Mouse (Mus musculus) intestine, embryonic 14.5 days (tissue): ENCODE measurements around the gene Cant1. TPM values are rescaled to one million over a fixed set of nuclear protein-coding genes. Genes with fewer than 3 reads are reported as not detected.

ENCODE experiments used
- ATAC-seq: fragments of 200-750 bp; cut with Nextera tagmentation; replicated peaks from 2 replicates; pipeline ENCODE4 v1.8.0; 2017; ENCODE audit warnings: low read depth, moderate number of reproducible peaks, moderate TSS enrichment, moderate library complexity; ENCODE audit not compliant: low FRiP score, low TSS enrichment
- DNase-seq: peaks from one replicate; pipeline ENCODE4 v3.0.0-alpha.2; 2018; ENCODE audit warnings: low spot score
- H3K27ac ChIP-seq: fragments of 300-500 bp; sonication (generic); 2 replicates; pipeline ENCODE4 v1.5.1; 2014; ENCODE audit warnings: low read depth, mild to moderate bottlenecking, control low read depth
- H3K27me3 ChIP-seq: fragments of 300-500 bp; sonication (generic); replicated peaks from 2 replicates; pipeline ENCODE4 v1.6.1; 2014; ENCODE audit warnings: low read length, control low read depth; ENCODE audit not compliant: control insufficient read depth, insufficient read depth
- H3K36me3 ChIP-seq: fragments of 300-500 bp; sonication (generic); 2 replicates; pipeline ENCODE4 v1.6.1; 2014; ENCODE audit warnings: low read length, control low read depth; ENCODE audit not compliant: control insufficient read depth, insufficient read depth
- H3K4me1 ChIP-seq: fragments of 300-500 bp; sonication (generic); replicated peaks from 2 replicates; pipeline ENCODE4 v1.6.1; 2014; ENCODE audit warnings: low read length, control low read depth, mixed read lengths; ENCODE audit not compliant: control insufficient read depth, insufficient read depth
- H3K4me2 ChIP-seq: fragments of 300-500 bp; sonication (generic); 2 replicates; pipeline ENCODE4 v1.6.1; 2014; ENCODE audit warnings: low read length
- H3K4me3 ChIP-seq: fragments of 300-500 bp; sonication (generic); 2 replicates; pipeline ENCODE4 v1.5.1; 2014; ENCODE audit warnings: low read depth, low read length, control low read depth, mixed read lengths
- H3K9ac ChIP-seq: fragments of 300-500 bp; sonication (generic); 2 replicates; pipeline ENCODE4 v1.6.1; 2014; ENCODE audit warnings: mild to moderate bottlenecking, low read length
- H3K9me3 ChIP-seq: fragments of 300-500 bp; sonication (generic); 2 replicates; pipeline ENCODE4 v1.6.1; 2016; ENCODE audit warnings: low read length, control low read depth; ENCODE audit not compliant: control insufficient read depth
- WGBS: fragments of 180-500 bp; shearing (Covaris S2); extraction: QIAGEN DNeasy Blood & Tissue Kit; methylation state at CpG from one replicate; pipeline ENCODE4 v1.1.7; 2014; 5-methylcytosine and 5-hydroxymethylcytosine counted together
- polyA plus RNA-seq: library from polyadenylated mRNA; unstranded; fragments of >200 nt; fragmentation: Nextera tagmentation; extraction: Ambion mirVana; gene quantifications from 2 replicates; pipeline ENCODE4 v1.2.1, GENCODE M21; 2014

Gene Cant1
- polyA plus RNA-seq, 1 experiment from 2014 or later, result 32.9 TPM

- Histone ChIP-seq H3K27me3 (no peaks in the 10 kb centered on the region), H3K27ac (no peak overlapping the region), H3K4me1 (peaks cover 23% of the 10 kb centered on the region), H3K9me3 (no peaks in the 10 kb centered on the region), H3K36me3 (no peaks in the 10 kb centered on the region), H3K4me3 (no peak overlapping the region), H3K4me2 (no peak overlapping the region), H3K9ac (no peak overlapping the region)
- no peak for DNase-seq
- no peak for ATAC-seq
- 42% methylated on average over 6 of the region's 6 CpGs for WGBS
These were observed 17.6 kb upstream of the Cant1 start for GRCm38 (mm10) chr11:118436471-118436935.

- Histone ChIP-seq H3K9me3 (no peaks in the 10 kb centered on the region), H3K27me3 (no peaks in the 10 kb centered on the region), H3K9ac (peak overlapping the region; percentile 17), H3K36me3 (no peaks in the 10 kb centered on the region), H3K4me2 (peak overlapping the region; percentile 44), H3K27ac (no peak overlapping the region; the same call in 1 of the 2 replicates), H3K4me1 (peaks cover 44% of the 10 kb centered on the region), H3K4me3 (peak overlapping the region; percentile 13)
- WGBS, result 28% methylated on average over 13 of the region's 13 CpGs
- DNase-seq, result no peak
- no peak for ATAC-seq
These were observed 15.2 kb upstream of the Cant1 start for GRCm38 (mm10) chr11:118434093-118434492.

- no peak for DNase-seq
These were observed 14.5 kb upstream of the Cant1 start for GRCm38 (mm10) chr11:118433398-118433868.

DNA sequence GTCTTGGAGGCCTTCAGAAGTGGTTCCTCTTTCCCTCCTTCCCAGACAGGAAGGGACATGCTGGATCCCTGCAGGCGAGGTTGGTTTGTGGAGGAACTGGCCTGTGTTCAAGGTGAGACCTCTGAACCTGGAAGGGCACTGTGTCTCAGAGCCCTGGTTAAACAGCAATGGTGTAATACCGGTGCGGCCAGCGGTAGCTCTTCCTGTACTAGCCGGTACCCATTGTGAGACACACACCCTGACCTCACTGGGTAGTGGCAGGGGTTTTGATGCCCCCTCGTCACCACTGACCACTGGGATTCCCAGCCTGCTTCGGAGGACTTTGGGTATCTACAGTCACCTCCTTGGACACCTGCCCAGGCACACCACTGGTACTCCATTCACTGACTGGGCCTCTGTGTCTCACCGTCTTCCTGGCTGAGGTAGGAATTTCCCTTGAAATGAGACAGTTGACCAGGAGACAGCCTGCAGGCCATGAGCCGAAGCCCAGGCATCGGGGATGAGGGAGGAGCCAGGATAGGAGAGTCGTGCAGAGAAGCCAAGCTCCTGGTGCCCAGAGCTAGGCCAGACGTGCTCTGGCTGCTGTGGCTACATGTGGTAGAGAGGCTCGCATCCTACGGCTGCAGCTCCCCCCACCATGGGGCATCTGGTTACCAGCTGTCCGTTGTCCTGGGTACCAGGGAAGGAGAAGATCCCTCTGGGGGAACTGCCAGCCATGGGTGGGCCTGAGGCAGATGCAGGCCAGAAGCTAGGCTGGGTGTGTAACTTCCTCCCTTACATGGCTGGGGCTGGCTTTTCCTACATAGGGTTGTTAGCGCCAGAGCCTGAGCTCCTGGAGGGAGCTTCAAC is 12.4 kb upstream of the Cant1 start:
- Histone ChIP-seq H3K36me3 (no peaks in the 10 kb centered on the region), H3K4me2 (no peak overlapping the region), H3K9me3 (no peaks in the 10 kb centered on the region), H3K9ac (no peak overlapping the region), H3K27me3 (no peaks in the 10 kb centered on the region), H3K27ac (peak overlapping the region; percentile 52), H3K4me3 (no peak overlapping the region), H3K4me1 (peaks cover 52% of the 10 kb centered on the region)
- no peak for ATAC-seq
- 61% methylated on average over 16 of the region's 16 CpGs for WGBS
- no peak for DNase-seq

More at GRCm38 (mm10) chr11:118433398-118433868, 14.5 kb upstream of the Cant1 start:
- Histone ChIP-seq H3K9me3 (no peaks in the 10 kb centered on the region), H3K27ac (no peak overlapping the region; the same call in 1 of the 2 replicates), H3K4me1 (peaks cover 43% of the 10 kb centered on the region), H3K27me3 (no peaks in the 10 kb centered on the region), H3K4me3 (peak overlapping the region; percentile 13), H3K36me3 (no peaks in the 10 kb centered on the region), H3K9ac (peak overlapping the region; percentile 17), H3K4me2 (peak overlapping the region; percentile 44)
- no peak for ATAC-seq
- WGBS, result 47% methylated on average over 10 of the region's 10 CpGs

GRCm38 (mm10) chr11:118430291-118430885 is 11.5 kb upstream of the Cant1 start:
- ATAC-seq (no peak), DNase-seq (no peak)
- Histone ChIP-seq H3K9me3 (no peaks in the 10 kb centered on the region), H3K4me2 (no peak overlapping the region), H3K4me3 (no peak overlapping the region), H3K27me3 (no peaks in the 10 kb centered on the region), H3K36me3 (no peaks in the 10 kb centered on the region), H3K27ac (no peak overlapping the region), H3K4me1 (peaks cover 52% of the 10 kb centered on the region), H3K9ac (no peak overlapping the region)
- WGBS, result 42% methylated on average over 4 of the region's 4 CpGs

DNA sequence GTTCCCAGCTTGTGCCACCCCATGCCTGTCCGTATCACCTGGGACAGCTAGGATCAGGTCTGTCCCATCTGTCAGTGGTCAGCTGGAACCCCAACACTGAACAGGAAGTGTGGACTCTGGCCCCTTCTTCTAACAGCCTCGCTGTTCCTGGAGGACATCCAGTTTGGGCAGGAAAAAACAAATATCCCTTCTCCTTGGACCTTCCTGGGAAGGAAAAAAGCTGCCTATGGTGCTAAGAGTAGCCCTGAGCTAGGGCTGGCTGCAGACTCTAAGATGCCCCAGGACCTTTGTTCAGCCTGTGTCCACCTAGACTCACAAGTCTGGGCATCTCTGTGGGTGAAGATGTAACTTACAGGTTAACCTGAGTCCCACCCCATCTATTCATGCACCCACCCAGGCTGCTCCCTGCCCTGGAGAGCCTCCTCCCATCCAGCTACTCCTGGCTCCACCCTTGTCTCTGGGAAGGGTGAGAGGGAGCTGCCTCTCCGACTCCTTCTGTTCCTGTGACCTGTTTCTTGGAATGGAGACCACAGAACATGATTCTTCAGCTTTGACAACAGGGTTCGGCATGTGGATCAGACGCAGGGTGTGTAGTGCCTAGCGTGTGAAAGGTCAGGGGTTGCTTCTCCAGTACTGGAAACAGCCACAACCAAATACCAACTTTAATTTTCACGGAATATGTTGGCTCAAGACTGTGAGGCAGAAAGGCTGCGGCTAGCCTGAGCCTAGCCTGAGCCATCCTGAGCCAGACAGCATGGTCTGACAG is 10.2 kb upstream of the Cant1 start:
- Histone ChIP-seq H3K9ac (no peak overlapping the region), H3K4me3 (peak overlapping the region; percentile 40), H3K9me3 (no peaks in the 10 kb centered on the region), H3K36me3 (no peaks in the 10 kb centered on the region), H3K27me3 (no peaks in the 10 kb centered on the region), H3K4me2 (peak overlapping the region; percentile 62), H3K27ac (peak overlapping the region; percentile 9), H3K4me1 (peaks cover 52% of the 10 kb centered on the region)
- DNase-seq (no peak), ATAC-seq (no peak)
- 35% methylated on average over 8 of the region's 8 CpGs for WGBS

- Histone ChIP-seq H3K4me2 (peak overlapping the region; percentile 62), H3K4me1 (peaks cover 52% of the 10 kb centered on the region), H3K9ac (peak overlapping the region; percentile 41), H3K9me3 (no peaks in the 10 kb centered on the region), H3K27ac (peak overlapping the region; percentile 82), H3K27me3 (no peaks in the 10 kb centered on the region), H3K36me3 (no peaks in the 10 kb centered on the region), H3K4me3 (peak overlapping the region; percentile 40)
- 10% methylated on average over 11 of the region's 11 CpGs for WGBS
- ATAC-seq (no peak), DNase-seq (peak; percentile 69)
These were observed 9.6 kb upstream of the Cant1 start for GRCm38 (mm10) chr11:118428460-118428868.

DNA sequence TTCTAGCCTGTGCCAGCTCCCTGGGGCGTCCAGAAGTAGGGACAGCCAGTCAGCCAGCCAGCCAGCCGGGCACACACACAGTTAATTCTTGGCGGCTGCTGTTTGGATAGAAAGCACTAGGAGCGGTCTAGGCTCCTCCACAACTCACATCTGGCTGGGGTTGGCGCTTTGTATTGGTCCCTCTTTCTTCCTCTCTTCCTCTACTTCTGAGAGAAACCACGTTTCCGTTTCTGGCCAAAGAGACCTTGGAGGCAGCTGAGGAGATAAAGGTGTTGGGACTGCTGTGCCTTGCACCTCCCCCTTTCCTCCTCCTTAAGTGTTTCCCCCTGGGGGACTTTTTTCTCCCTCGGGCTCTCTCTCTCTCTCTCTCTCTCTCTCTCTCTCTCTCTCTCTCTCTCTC is 9.1 kb upstream of the Cant1 start, which contains the start of gene C1qtnf1:
Gene C1qtnf1 (plus strand): TSS at position 218 of the 400 bp plus-strand sequence.
- no peaks in the 10 kb centered on the region for H3K36me3 ChIP-seq
- no peaks in the 10 kb centered on the region for H3K27me3 ChIP-seq
- ATAC-seq, result no peak
- peak within 1 kb of the TSS; percentile 40 for H3K4me3 ChIP-seq
- peak within 1 kb of the TSS; percentile 82 for H3K27ac ChIP-seq
- peak within 1 kb of the TSS; percentile 41 for H3K9ac ChIP-seq
- H3K9me3 ChIP-seq, result no peaks in the 10 kb centered on the region
- peak within 1 kb of the TSS; percentile 62 for H3K4me2 ChIP-seq
- 3% methylated on average over 8 of the region's 8 CpGs for WGBS
- peaks cover 48% of the 10 kb centered on the region for H3K4me1 ChIP-seq
- peak; percentile 70 for DNase-seq
